Mouse (Mus musculus): ENCODE measurements around the gene Hydin.

DNA sequence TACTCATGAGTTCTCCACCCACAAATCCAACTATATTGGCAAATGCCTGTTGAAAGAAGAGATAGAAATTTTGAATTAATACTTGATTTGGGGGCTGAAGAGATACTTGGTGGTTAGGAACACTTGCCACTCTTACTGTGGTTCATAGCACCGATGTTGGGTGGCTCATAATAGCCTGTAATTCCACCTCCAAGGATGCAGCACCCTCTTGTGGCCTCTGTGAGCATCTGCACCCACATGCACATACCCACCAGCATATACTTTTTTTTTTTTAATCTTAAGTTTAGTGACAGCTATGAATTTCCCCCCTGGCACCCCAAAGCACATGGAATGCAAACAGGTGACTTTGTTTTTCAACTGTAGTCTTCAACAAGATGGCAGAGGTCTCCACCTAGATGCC is 283.6 kb downstream of the Hydin start:
- no peak for TF ChIP-seq CTCF (IDR thresholded peaks at IDR 0.05; ENCODE audit: borderline replicate concordance, insufficient read depth, low read length)
- TF ChIP-seq POLR2A (IDR thresholded peaks at IDR 0.05; ENCODE audit: low read depth, low read length): no peak

All from embryonic fibroblast, embryonic 13.5 days (primary cell).